Mouse (Mus musculus) midbrain, postnatal 0 days (tissue): ENCODE data around the gene Abcf3. TPM values are rescaled to one million over a fixed set of nuclear protein-coding genes. Genes with fewer than 3 reads are reported as not detected.

ENCODE experiments used
- ATAC-seq: fragments of 200-750 bp; cut with Nextera tagmentation; 2 replicates; pipeline ENCODE4 v1.8.0; 2017; ENCODE audit warnings: moderate number of reproducible peaks, mild to moderate bottlenecking, moderate TSS enrichment, moderate library complexity; ENCODE audit not compliant: low FRiP score
- DNase-seq: peaks from one replicate; pipeline ENCODE4 v3.0.0-alpha.2; 2015; ENCODE audit warnings: low spot score
- H3K27ac ChIP-seq: fragments of 300-500 bp; sonication (generic); 2 replicates; pipeline ENCODE4 v1.5.1; 2014; ENCODE audit warnings: low read depth, mild to moderate bottlenecking, low read length, mixed read lengths
- H3K27me3 ChIP-seq: fragments of 300-500 bp; sonication (generic); 2 replicates; pipeline ENCODE4 v1.6.1; 2014; ENCODE audit warnings: low read length, control low read depth, mixed read lengths; ENCODE audit not compliant: insufficient read depth
- H3K36me3 ChIP-seq: fragments of 300-500 bp; sonication (generic); 2 replicates; pipeline ENCODE4 v1.6.1; 2014; ENCODE audit warnings: low read length, control low read depth, mixed read lengths; ENCODE audit not compliant: insufficient read depth
- H3K4me1 ChIP-seq: fragments of 300-500 bp; sonication (generic); 2 replicates; pipeline ENCODE4 v1.6.1; 2014; ENCODE audit warnings: mild to moderate bottlenecking, control low read depth, antibody characterized with exemption, low read length, mixed read lengths; ENCODE audit not compliant: insufficient read depth
- H3K4me2 ChIP-seq: fragments of 300-500 bp; sonication (generic); 2 replicates; pipeline ENCODE4 v1.6.1; 2014; ENCODE audit warnings: low read depth, mild to moderate bottlenecking, low read length, mixed read lengths; ENCODE audit not compliant: poor library complexity, severe bottlenecking
- H3K4me3 ChIP-seq: fragments of 300-500 bp; sonication (generic); 2 replicates; pipeline ENCODE4 v1.5.1; 2014; ENCODE audit warnings: low read depth, mild to moderate bottlenecking, low read length, moderate library complexity
- H3K9ac ChIP-seq: fragments of 300-500 bp; sonication (generic); replicated peaks from 2 replicates; pipeline ENCODE4 v1.6.1; 2014; ENCODE audit warnings: mild to moderate bottlenecking, low read length, moderate library complexity, mixed read lengths; ENCODE audit not compliant: poor library complexity, severe bottlenecking
- H3K9me3 ChIP-seq: fragments of 300-500 bp; sonication (generic); 2 replicates; pipeline ENCODE4 v1.6.1; 2016; ENCODE audit warnings: low read length, control low read depth
- CTCF ChIP-seq: IDR thresholded peaks from 2 replicates; pipeline ENCODE4 v1.5.1; 2016; ENCODE audit warnings: antibody characterized with exemption, mild to moderate bottlenecking
- WGBS: fragments of 180-500 bp; shearing (Covaris S2); extraction: QIAGEN DNeasy Blood & Tissue Kit; methylation state at CpG from one replicate; pipeline ENCODE4 v1.1.7; 2014; 5-methylcytosine and 5-hydroxymethylcytosine counted together
- polyA plus RNA-seq: library from polyadenylated mRNA; unstranded; fragments of >200 nt; fragmentation: Nextera tagmentation; extraction: Ambion mirVana; gene quantifications from 2 replicates; pipeline ENCODE4 v1.2.1, GENCODE M21; 2015
- total RNA-seq: library from RNA; depleted of rRNA; stranded (reverse); fragments of >200 nt; gene quantifications from 2 replicates; pipeline ENCODE4 v1.2.3, GENCODE M21; 2014

Abcf3 gene
- total and polyA plus RNA-seq, 2 experiments from 2014 or later, result 65.3 to 73.1 TPM

DNA sequence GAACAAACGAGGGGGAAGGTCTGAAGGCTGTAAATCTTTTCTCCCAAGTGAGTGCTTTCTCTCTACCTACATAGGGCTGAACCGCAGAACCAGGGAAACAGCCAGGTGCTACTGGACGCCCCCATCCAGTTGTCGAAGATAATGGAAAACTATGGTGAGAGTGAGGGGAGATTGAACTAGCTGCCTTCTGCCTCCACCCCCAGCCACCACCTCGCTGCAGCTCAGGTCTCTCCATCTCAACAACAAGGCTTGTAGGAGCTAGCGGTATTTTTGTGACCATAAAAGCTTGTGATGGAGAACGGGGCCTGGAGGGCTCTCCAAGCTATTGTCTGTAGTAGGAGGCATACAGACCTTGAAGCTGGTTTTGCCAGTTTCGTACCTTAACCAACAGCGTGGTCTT is 784 bp downstream of the Abcf3 start:
- Histone ChIP-seq H3K27ac (no peak overlapping the region), H3K36me3 (peaks cover 52% of the 10 kb centered on the region), H3K27me3 (no peaks in the 10 kb centered on the region), H3K4me3 (peak overlapping the region; percentile 72), H3K9me3 (no peaks in the 10 kb centered on the region), H3K9ac (peak overlapping the region; percentile 79), H3K4me1 (peaks cover 4% of the 10 kb centered on the region), H3K4me2 (peak overlapping the region; percentile 93)
- ATAC-seq, result no peak
- TF ChIP-seq CTCF, result no peak
- no peak for DNase-seq
- 54% methylated on average over 9 of the region's 9 CpGs for WGBS

DNA sequence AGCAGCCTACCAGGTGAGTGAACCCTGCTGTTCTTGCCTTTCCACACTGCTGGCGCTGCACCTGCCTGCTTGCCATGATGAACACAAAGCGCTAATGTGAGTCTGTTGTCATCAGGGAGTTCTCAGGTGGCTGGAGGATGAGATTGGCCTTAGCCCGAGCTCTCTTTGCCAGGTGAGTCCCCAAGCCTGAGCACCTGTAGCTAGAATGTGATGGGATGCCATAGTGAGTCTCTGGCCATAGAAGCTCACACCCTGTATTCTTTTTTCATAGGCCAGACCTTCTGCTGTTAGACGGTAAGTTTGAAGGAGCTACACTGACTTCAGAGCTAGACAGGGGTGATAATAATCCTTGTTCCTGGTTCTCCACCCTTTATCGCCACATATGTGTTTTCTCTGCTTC is 3.3 kb downstream of the Abcf3 start:
- no peak for DNase-seq
- no peak overlapping the region for H3K4me3 ChIP-seq
- no peak overlapping the region for H3K27ac ChIP-seq
- no peak overlapping the region for H3K9ac ChIP-seq
- ATAC-seq, result no peak
- no peak overlapping the region for H3K4me2 ChIP-seq
- H3K9me3 ChIP-seq, result no peaks in the 10 kb centered on the region
- peaks cover 4% of the 10 kb centered on the region for H3K4me1 ChIP-seq
- H3K27me3 ChIP-seq, result no peaks in the 10 kb centered on the region
- 98% methylated on average over 5 of the region's 5 CpGs for WGBS
- H3K36me3 ChIP-seq, result peaks cover 50% of the 10 kb centered on the region
- TF ChIP-seq CTCF, result no peak

DNA sequence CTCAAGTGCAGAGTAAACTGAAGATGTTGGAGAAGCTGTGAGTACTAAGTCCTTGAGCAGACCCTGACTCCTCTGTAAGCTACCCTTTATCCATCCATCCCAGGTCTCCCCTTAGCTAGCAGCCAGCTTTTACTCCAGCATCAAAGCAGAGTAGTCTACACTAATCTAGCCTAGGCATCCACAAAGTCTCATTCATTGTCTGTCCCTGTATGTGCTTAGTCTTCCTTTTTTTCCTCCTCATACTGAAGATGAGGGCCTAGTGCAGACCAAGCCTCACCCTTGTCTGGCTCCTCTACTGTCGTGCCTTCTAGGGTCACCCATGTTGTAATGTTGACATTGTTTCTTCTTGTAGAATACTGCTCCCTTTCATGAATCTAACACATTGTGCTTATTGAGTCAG is 4.2 kb downstream of the Abcf3 start:
- DNase-seq (no peak), ATAC-seq (no peak)
- H3K4me1 ChIP-seq, result peaks cover 4% of the 10 kb centered on the region
- no peak overlapping the region for H3K4me3 ChIP-seq
- no peaks in the 10 kb centered on the region for H3K9me3 ChIP-seq
- no peak overlapping the region for H3K9ac ChIP-seq
- H3K27ac ChIP-seq, result no peak overlapping the region
- H3K27me3 ChIP-seq, result no peaks in the 10 kb centered on the region
- no peak for TF ChIP-seq CTCF
- H3K36me3 ChIP-seq, result peaks cover 54% of the 10 kb centered on the region
- 95% methylated on average over 1 of the region's 1 CpGs for WGBS
- H3K4me2 ChIP-seq, result no peak overlapping the region

DNA sequence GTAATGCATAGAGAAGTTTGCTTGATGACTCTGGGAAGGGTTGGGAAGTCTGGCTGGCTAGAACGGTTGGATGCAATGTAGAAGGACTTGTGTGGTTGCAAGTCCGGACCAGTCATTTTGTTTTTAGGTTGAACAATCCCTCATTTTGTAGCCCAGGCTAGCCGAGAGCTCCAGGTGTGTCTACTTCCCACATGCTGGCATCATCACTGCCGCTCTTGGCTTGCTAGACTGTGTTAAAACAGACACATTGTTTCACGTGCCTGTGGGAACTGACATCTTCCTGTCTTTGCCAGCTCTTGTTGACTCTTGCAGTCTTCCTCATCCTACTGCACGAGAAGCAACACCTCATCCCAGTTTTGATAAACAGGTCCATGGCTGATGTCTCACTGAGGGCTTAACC is 6.6 kb downstream of the Abcf3 start:
- Histone ChIP-seq H3K4me3 (no peak overlapping the region), H3K27ac (no peak overlapping the region), H3K4me2 (no peak overlapping the region), H3K4me1 (no peaks in the 10 kb centered on the region), H3K36me3 (peaks cover 73% of the 10 kb centered on the region), H3K9ac (no peak overlapping the region), H3K27me3 (no peaks in the 10 kb centered on the region), H3K9me3 (no peaks in the 10 kb centered on the region)
- DNase-seq, result no peak
- no peak for ATAC-seq
- TF ChIP-seq CTCF, result no peak
- 93% methylated on average over 6 of the region's 6 CpGs for WGBS

DNA sequence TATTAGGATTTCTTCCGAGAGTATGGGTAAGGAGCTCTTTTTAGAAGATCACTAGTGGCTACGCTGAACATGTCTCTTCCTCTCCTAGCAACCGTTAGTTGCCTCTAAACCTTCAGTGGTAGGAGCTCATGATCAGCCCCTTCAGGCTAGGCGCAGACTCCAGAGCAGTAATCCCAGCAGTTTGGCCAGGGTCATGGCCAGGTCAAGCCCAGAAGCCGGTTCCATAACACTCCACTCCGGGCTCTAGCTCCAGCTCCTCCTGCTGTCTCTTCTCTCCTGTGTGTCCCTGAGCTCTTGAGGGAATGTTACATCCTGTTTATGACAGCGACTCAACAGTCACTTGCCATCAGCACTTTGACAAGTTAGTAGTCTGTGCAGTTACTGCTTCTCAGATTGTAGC is 9.0 kb downstream of the Abcf3 start:
- H3K9ac ChIP-seq, result no peak overlapping the region
- ATAC-seq (no peak), DNase-seq (no peak)
- WGBS, result 76% methylated on average over 7 of the region's 7 CpGs
- peaks cover 72% of the 10 kb centered on the region for H3K36me3 ChIP-seq
- no peak overlapping the region for H3K4me3 ChIP-seq
- H3K27ac ChIP-seq, result no peak overlapping the region
- H3K9me3 ChIP-seq, result no peaks in the 10 kb centered on the region
- H3K27me3 ChIP-seq, result no peaks in the 10 kb centered on the region
- no peak for TF ChIP-seq CTCF
- H3K4me2 ChIP-seq, result no peak overlapping the region
- no peaks in the 10 kb centered on the region for H3K4me1 ChIP-seq

DNA sequence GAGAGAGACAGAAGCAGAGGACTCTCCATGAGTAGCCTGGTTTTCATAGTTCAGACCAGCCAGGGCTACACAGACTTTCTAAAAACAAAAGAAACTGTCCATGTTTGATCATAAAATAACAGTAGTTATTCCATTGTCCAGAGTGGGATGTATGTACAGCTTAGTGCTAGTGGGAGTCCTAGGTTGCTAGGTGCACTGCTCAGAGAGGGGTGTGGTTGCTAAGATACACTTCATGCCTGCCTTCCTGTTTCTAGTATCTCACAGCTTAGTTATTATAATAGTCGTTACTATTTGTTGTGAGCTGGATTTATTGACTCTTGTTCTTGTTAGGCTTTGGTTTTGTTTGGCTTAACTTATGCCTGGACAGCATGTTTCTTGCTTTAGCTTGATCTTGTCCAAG is 16.7 kb downstream of the Abcf3 start:
- no peaks in the 10 kb centered on the region for H3K9me3 ChIP-seq
- H3K36me3 ChIP-seq, result peaks cover 19% of the 10 kb centered on the region
- H3K9ac ChIP-seq, result no peak overlapping the region
- no peaks in the 10 kb centered on the region for H3K27me3 ChIP-seq
- DNase-seq (no peak), ATAC-seq (no peak)
- H3K4me2 ChIP-seq, result no peak overlapping the region
- H3K27ac ChIP-seq, result no peak overlapping the region
- 34% methylated on average over 1 of the region's 1 CpGs for WGBS
- no peak overlapping the region for H3K4me3 ChIP-seq
- no peak for TF ChIP-seq CTCF
- H3K4me1 ChIP-seq, result no peaks in the 10 kb centered on the region
